24 mouse cellular contexts compared by ENCODE assay signal in the genomic region with DNA sequence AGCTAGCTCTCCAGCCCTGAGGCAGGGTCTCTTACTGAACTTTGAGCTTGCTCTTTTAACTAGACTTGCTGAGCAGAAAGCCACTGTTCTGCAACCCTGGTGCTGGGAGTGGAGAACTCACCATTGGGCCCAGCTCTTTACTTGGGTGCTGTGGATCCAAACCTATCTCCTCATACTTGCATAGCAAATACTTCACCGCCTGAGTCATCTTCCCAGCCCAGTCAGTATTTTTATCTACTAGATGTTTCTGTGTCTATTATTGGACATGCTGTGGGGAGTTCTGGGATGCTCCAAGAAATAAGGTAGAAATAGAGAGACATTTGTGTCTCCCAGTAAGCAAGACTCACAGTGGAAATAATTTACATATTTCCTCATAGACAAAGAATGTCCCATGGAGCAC. TPM values are rescaled to one million over a fixed set of nuclear protein-coding genes. Genes with fewer than 3 reads are reported as not detected.
DNase-seq lines count a peak whose midpoint lies in the region; ATAC-seq lines count a peak whose summit lies in the region.
"Had no signal": no experiment of that assay in that cellular context is flagged by ENCODE, and none has a peak within 500 bp of the region (broad histone marks: within the 10 kb centered on the region; RNA-seq: fewer than 3 reads in every experiment).

No protein-coding gene starts in this region.

- 94% methylated on average over 1 of the region's 1 CpGs for WGBS in liver, embryonic 11.5 days
- WGBS in liver, embryonic 13.5 days (ENCODE audit: insufficient replicate concordance): 82% methylated on average over 1 of the region's 1 CpGs
- WGBS in kidney, embryonic 14.5 days: 97% methylated on average over 1 of the region's 1 CpGs

- no peak overlapping the region for H3K9ac ChIP-seq in liver, embryonic 11.5 days (ENCODE audit: low read depth, low read length)
- 0 out of 2 replicates have a peak overlapping the region, but pooled peaks have one; percentile 24 for H3K9ac ChIP-seq in liver, embryonic 13.5 days
- H3K9ac ChIP-seq in kidney, embryonic 14.5 days (ENCODE audit: low read depth, low read length): no peak overlapping the region
- H3K9ac ChIP-seq: embryonic facial prominence, embryonic 12.5 days; forebrain, embryonic 12.5 days; forebrain, postnatal 0 days; hindbrain, embryonic 13.5 days had no signal

- no peaks in the 10 kb centered on the region for H3K9me3 ChIP-seq in liver, embryonic 11.5 days (ENCODE audit: control insufficient read depth, low read length)
- H3K9me3 ChIP-seq in liver, embryonic 13.5 days (replicated peaks): no peaks in the 10 kb centered on the region
- no peaks in the 10 kb centered on the region for H3K9me3 ChIP-seq in kidney, embryonic 14.5 days (ENCODE audit: control insufficient read depth, low read length)
- H3K9me3 ChIP-seq: embryonic facial prominence, embryonic 12.5 days; forebrain, embryonic 12.5 days; G1E; heart, embryonic 10.5 days; hindbrain, embryonic 13.5 days had no signal

- no peak overlapping the region for H3K27ac ChIP-seq in liver, embryonic 11.5 days (ENCODE audit: low read depth, low read length)
- H3K27ac ChIP-seq in liver, embryonic 13.5 days: peak overlapping the region; percentile 51
- no peak overlapping the region for H3K27ac ChIP-seq in kidney, embryonic 14.5 days (ENCODE audit: low read depth, low read length)
- H3K27ac ChIP-seq: embryonic facial prominence, embryonic 12.5 days; forebrain, embryonic 12.5 days; heart, embryonic 10.5 days; hindbrain, embryonic 13.5 days; hindbrain, postnatal 0 days had no signal

- H3K4me1 ChIP-seq in liver, embryonic 11.5 days (replicated peaks; ENCODE audit: control insufficient read depth, insufficient read depth, low read length): no peaks in the 10 kb centered on the region
- peaks cover 9% of the 10 kb centered on the region for H3K4me1 ChIP-seq in liver, embryonic 13.5 days (replicated peaks)
- H3K4me1 ChIP-seq in kidney, embryonic 14.5 days (ENCODE audit: control insufficient read depth, insufficient read depth, low read length): 0 out of 2 replicates have a peak, but pooled peaks cover 5% of the 10 kb centered on the region
- H3K4me1 ChIP-seq: embryonic facial prominence, embryonic 12.5 days; forebrain, embryonic 12.5 days; heart, embryonic 10.5 days; hindbrain, embryonic 13.5 days had no signal

- no peak for DNase-seq in liver, embryonic 11.5 days (ENCODE audit: low spot score)
- DNase-seq in liver (no peak), NIH3T3 (ENCODE audit: low read depth) (peak; percentile 30)
- no peak for DNase-seq in liver, embryonic 13.5 days
- no peak for DNase-seq in kidney, adult 9 months
- DNase-seq: adrenal gland, postnatal 14 days; cerebellum, adult 11-12 months; cerebellum, adult 9-10 months; cerebellum, postnatal 25 days; forebrain, postnatal 0 days; gastrocnemius, postnatal 36 days; heart, adult 11 months; heart, postnatal 14 days had no signal

- peak; percentile 12; the same call in 1 of the 2 replicates for ATAC-seq in liver, embryonic 11.5 days (replicated peaks; ENCODE audit: low FRiP score)
- ATAC-seq in liver, embryonic 13.5 days (ENCODE audit: low read depth): peak; percentile 73
- ATAC-seq in kidney, embryonic 14.5 days (ENCODE audit: low FRiP score, low TSS enrichment): no peak
- ATAC-seq: hindbrain, postnatal 0 days had no signal

- H3K4me2 ChIP-seq in liver, embryonic 11.5 days: no peak overlapping the region
- no peak overlapping the region for H3K4me2 ChIP-seq in liver, embryonic 13.5 days
- no peak overlapping the region for H3K4me2 ChIP-seq in kidney, embryonic 14.5 days (replicated peaks; ENCODE audit: low read depth, low read length)
- H3K4me2 ChIP-seq: embryonic facial prominence, embryonic 12.5 days; forebrain, embryonic 12.5 days; hindbrain, embryonic 13.5 days had no signal

- H3K4me3 ChIP-seq in liver, embryonic 11.5 days (ENCODE audit: low read depth, low read length): no peak overlapping the region
- H3K4me3 ChIP-seq in liver, embryonic 13.5 days (replicated peaks): no peak overlapping the region
- H3K4me3 ChIP-seq in kidney, embryonic 14.5 days (ENCODE audit: low read length): no peak overlapping the region
- H3K4me3 ChIP-seq: embryonic facial prominence, embryonic 12.5 days; forebrain, embryonic 12.5 days; heart, embryonic 10.5 days; hindbrain, embryonic 13.5 days had no signal

- H3K27me3 ChIP-seq in liver, embryonic 11.5 days (replicated peaks; ENCODE audit: control insufficient read depth, insufficient read depth, low read length): no peaks in the 10 kb centered on the region
- peaks cover 4% of the 10 kb centered on the region; the same call in 1 of the 2 replicates for H3K27me3 ChIP-seq in liver, embryonic 13.5 days
- H3K27me3 ChIP-seq in kidney, embryonic 14.5 days (ENCODE audit: control insufficient read depth, insufficient read depth, low read length): no peaks in the 10 kb centered on the region
- H3K27me3 ChIP-seq: embryonic facial prominence, embryonic 12.5 days; forebrain, embryonic 12.5 days; hindbrain, embryonic 13.5 days had no signal

- H3K36me3 ChIP-seq in liver, embryonic 11.5 days (ENCODE audit: control insufficient read depth, insufficient read depth, low read length): no peaks in the 10 kb centered on the region
- no peaks in the 10 kb centered on the region for H3K36me3 ChIP-seq in liver, embryonic 13.5 days
- H3K36me3 ChIP-seq in kidney, embryonic 14.5 days (ENCODE audit: control insufficient read depth, insufficient read depth, low read length): no peaks in the 10 kb centered on the region
- H3K36me3 ChIP-seq: embryonic facial prominence, embryonic 12.5 days; forebrain, embryonic 12.5 days; G1E; heart, embryonic 10.5 days; hindbrain, embryonic 13.5 days had no signal

RNA-seq across cellular contexts. Expression of a gene that starts 33.0 kb away (rescaled TPM):
- polyA plus RNA-seq in liver, embryonic 11.5 days (2014; fragmentation: Nextera tagmentation; extraction: Ambion mirVana): not detected in 2 replicates
- not detected in 2 replicates for polyA plus RNA-seq in liver, embryonic 13.5 days (2015; fragmentation: Nextera tagmentation; extraction: Ambion mirVana)
- not detected in 2 replicates for polyA plus RNA-seq in kidney, embryonic 14.5 days (2014; fragmentation: Nextera tagmentation; extraction: Ambion mirVana)
- polyA plus RNA-seq: activated CD4-positive, CD25-positive, alpha-beta regulatory T cell, adult 4 months; CD4-positive, CD25-positive, alpha-beta regulatory T cell, adult 4 months; cortical plate, adult 2 months; embryonic facial prominence, embryonic 12.5 days; forebrain, embryonic 12.5 days; forebrain, postnatal 0 days; G1E; heart, embryonic 10.5 days; heart, embryonic 14.5 days; hindbrain, embryonic 13.5 days; hindbrain, postnatal 0 days had no signal

RNA-seq across cellular contexts. Expression of a gene that starts 35.2 kb away (rescaled TPM):
- 47.6 and 58.7 TPM in 2 replicates for polyA plus RNA-seq in liver, embryonic 11.5 days (2014; fragmentation: Nextera tagmentation; extraction: Ambion mirVana)
- polyA plus RNA-seq in liver, embryonic 13.5 days (2015; fragmentation: Nextera tagmentation; extraction: Ambion mirVana): 47.2 and 53.9 TPM in 2 replicates
- 27.9 and 47.8 TPM in 2 replicates for polyA plus RNA-seq in kidney, embryonic 14.5 days (2014; fragmentation: Nextera tagmentation; extraction: Ambion mirVana)

RNA-seq across cellular contexts. Expression of a gene that starts 35.8 kb away (rescaled TPM):
- 0.12 TPM in 1 of 2 replicates, not detected in the other for polyA plus RNA-seq in liver, embryonic 11.5 days (2014; fragmentation: Nextera tagmentation; extraction: Ambion mirVana)
- polyA plus RNA-seq in liver, embryonic 13.5 days (2015; fragmentation: Nextera tagmentation; extraction: Ambion mirVana): 0.25 TPM in 1 of 2 replicates, not detected in the other
- 3.8 TPM in 2 replicates for polyA plus RNA-seq in kidney, embryonic 14.5 days (2014; fragmentation: Nextera tagmentation; extraction: Ambion mirVana)
- polyA plus RNA-seq: cortical plate, adult 2 months; embryonic facial prominence, embryonic 12.5 days; forebrain, postnatal 0 days; G1E; heart, embryonic 10.5 days; heart, embryonic 14.5 days; hindbrain, embryonic 13.5 days; hindbrain, postnatal 0 days had no signal
